Mouse (Mus musculus) limb, embryonic 13.5 days (tissue): ENCODE measurements around the gene Taf1b. TPM values are rescaled to one million over a fixed set of nuclear protein-coding genes. Genes with fewer than 3 reads are reported as not detected.
"Not testable (repeated sequence)": the region's sequence is repeated elsewhere in the genome, so short reads cannot be mapped to it uniquely, and the experiment has no call there.

Experiments
- ATAC-seq: fragments of 200-750 bp; cut with Nextera tagmentation; 2 replicates; pipeline ENCODE4 v1.8.0; 2017; ENCODE audit warnings: low read depth, moderate number of reproducible peaks, moderate TSS enrichment; ENCODE audit not compliant: low FRiP score
- H3K27ac ChIP-seq: fragments of 300-500 bp; sonication (generic); 2 replicates; pipeline ENCODE4 v1.5.1; 2015; ENCODE audit warnings: inconsistent platforms, mild to moderate bottlenecking, moderate library complexity
- H3K27me3 ChIP-seq: fragments of 300-500 bp; sonication (generic); 2 replicates; pipeline ENCODE4 v1.6.1; 2015; ENCODE audit warnings: mild to moderate bottlenecking, inconsistent platforms
- H3K36me3 ChIP-seq: fragments of 300-500 bp; sonication (generic); 2 replicates; pipeline ENCODE4 v1.6.1; 2015; ENCODE audit warnings: inconsistent platforms, mild to moderate bottlenecking, moderate library complexity
- H3K4me1 ChIP-seq: fragments of 300-500 bp; sonication (generic); 2 replicates; pipeline ENCODE4 v1.6.1; 2015; ENCODE audit warnings: inconsistent platforms
- H3K4me2 ChIP-seq: fragments of 300-500 bp; sonication (generic); replicated peaks from 2 replicates; pipeline ENCODE4 v1.6.1; 2015; ENCODE audit warnings: inconsistent platforms, mild to moderate bottlenecking, moderate library complexity
- H3K4me3 ChIP-seq: fragments of 300-500 bp; sonication (generic); 2 replicates; pipeline ENCODE4 v1.5.1; 2015; ENCODE audit warnings: moderate library complexity, mild to moderate bottlenecking, inconsistent platforms
- H3K9ac ChIP-seq: fragments of 300-500 bp; sonication (generic); 2 replicates; pipeline ENCODE4 v1.6.1; 2015; ENCODE audit warnings: mild to moderate bottlenecking, inconsistent platforms
- H3K9me3 ChIP-seq: fragments of 300-500 bp; sonication (generic); 2 replicates; pipeline ENCODE4 v1.6.1; 2016; ENCODE audit warnings: inconsistent platforms
- WGBS: fragments of 180-500 bp; shearing (Covaris S2); methylation state at CpG from one replicate; pipeline ENCODE4 v1.1.7; 2015; 5-methylcytosine and 5-hydroxymethylcytosine counted together
- polyA plus RNA-seq: library from polyadenylated mRNA; unstranded; fragments of >200 nt; fragmentation: Nextera tagmentation; extraction: Ambion mirVana; gene quantifications from 2 replicates; pipeline ENCODE4 v1.2.1, GENCODE M21; 2015

Gene Taf1b
- polyA plus RNA-seq, 1 experiment from 2014 or later = 29.6 TPM

DNA sequence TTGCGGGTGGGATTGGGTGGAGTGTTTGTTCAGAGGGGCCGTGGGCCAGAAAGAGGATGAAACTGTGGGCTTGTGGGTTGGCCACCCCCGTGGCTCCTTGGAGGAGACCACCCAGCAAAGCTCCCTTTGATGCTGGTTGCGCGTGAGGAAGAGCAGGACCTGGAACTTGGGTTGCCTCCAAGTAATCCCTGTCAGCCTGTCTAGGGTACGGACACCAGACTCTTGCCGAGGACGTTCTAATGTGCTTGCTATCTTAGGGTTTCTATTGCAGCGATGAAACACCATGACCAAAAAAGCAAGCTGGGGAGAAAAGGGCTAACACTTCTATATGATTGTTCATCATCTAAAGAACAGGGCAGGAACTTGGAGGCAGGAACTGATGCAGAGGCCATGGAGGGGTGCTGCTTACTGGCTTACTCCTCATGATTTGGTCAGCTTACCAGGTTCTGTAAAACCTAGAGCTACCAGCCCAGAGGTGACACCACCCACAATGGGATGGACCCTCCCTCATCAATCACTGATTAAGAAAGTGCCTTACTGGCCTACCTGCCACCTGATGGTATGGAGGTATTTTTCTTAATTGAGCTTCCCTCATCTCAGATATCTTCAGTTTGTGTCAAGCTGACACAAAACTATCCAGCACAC, 804 bp downstream of the Taf1b start:
- not testable (repeated sequence) for ATAC-seq, H3K27ac ChIP-seq, H3K4me1 ChIP-seq, H3K36me3 ChIP-seq, H3K9me3 ChIP-seq, H3K27me3 ChIP-seq
- 4% methylated on average over 9 of the region's 9 CpGs for WGBS
- H3K4me2 ChIP-seq = peak overlapping the region; percentile 61
- peak overlapping the region; percentile 74 for H3K9ac ChIP-seq
- peak overlapping the region; percentile 74 for H3K4me3 ChIP-seq

DNA sequence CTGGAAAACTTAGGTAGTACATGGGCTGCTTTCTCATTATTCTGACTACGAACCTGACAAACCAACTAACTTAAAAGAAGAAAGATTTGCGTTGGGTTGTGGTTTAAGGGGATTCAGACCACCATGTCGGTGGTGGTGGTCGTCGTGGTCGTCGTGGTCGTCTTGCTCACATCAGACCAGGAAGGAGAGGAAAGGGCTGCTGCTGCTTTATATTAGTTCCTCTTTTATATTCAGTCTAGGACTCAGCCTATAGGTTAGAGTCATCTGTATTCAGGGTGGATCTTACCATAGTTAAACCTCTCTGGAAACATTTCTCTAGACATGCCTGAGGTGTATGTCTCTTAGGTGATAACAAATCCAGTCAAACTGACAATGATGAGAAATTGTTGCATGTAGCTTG, 19.0 kb downstream of the Taf1b start:
- Histone ChIP-seq H3K4me2 (no peak overlapping the region), H3K27me3 (no peaks in the 10 kb centered on the region), H3K27ac (no peak overlapping the region), H3K9me3 (no peaks in the 10 kb centered on the region), H3K4me1 (no peaks in the 10 kb centered on the region), H3K4me3 (no peak overlapping the region), H3K9ac (no peak overlapping the region), H3K36me3 (peaks cover 72% of the 10 kb centered on the region)
- ATAC-seq = no peak
- WGBS = 88% methylated on average over 8 of the region's 8 CpGs

DNA sequence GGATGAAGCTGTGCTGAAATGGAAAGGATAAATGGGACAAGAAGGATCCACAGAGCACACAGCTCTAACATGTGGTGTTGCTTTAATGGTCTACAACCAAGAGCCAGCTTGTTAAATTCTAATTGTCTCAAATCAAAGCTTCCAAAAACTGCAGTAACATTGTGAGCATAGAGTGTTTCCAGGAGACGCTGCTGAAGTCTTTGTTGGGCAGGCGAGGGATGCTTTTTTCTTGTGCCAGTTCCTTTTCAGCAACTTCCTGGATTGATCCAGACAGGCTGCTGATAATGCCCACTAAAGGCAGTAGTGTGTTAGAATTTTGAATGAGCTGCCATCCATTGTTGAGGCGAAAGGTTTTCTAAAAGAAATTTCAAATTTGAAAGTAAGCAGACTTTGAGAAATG, 22.9 kb downstream of the Taf1b start:
- H3K27me3 ChIP-seq = no peaks in the 10 kb centered on the region
- H3K4me3 ChIP-seq = no peak overlapping the region
- WGBS = 63% methylated on average over 3 of the region's 3 CpGs
- H3K4me2 ChIP-seq = no peak overlapping the region
- H3K9ac ChIP-seq = no peak overlapping the region
- no peak for ATAC-seq
- H3K36me3 ChIP-seq = peaks cover 49% of the 10 kb centered on the region
- no peak overlapping the region for H3K27ac ChIP-seq
- H3K9me3 ChIP-seq = no peaks in the 10 kb centered on the region
- H3K4me1 ChIP-seq = no peaks in the 10 kb centered on the region

DNA sequence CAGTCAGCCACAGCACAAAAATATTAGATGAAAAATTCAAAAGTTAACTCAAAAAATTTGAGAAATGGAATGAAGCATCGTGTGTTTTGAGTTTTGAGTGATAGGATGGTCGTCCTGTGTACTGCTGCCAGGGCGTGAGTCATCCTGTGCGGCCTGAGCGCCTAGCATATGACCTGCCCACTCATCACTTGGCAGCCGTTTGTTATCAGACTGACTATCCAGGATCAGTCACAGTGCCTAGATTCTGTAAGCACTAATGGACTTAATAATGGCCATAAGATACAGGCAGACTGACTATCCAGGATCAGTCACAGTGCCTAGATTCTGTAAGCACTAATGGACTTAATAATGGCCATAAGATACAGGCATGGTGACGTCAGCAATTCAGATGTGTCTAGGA, 26.9 kb downstream of the Taf1b start:
- not testable (repeated sequence) for ATAC-seq, H3K9ac ChIP-seq, H3K4me3 ChIP-seq, H3K4me2 ChIP-seq, H3K27ac ChIP-seq, H3K27me3 ChIP-seq, H3K4me1 ChIP-seq, H3K9me3 ChIP-seq
- 94% methylated on average over 7 of the region's 7 CpGs for WGBS
- peaks cover 18% of the 10 kb centered on the region for H3K36me3 ChIP-seq

DNA sequence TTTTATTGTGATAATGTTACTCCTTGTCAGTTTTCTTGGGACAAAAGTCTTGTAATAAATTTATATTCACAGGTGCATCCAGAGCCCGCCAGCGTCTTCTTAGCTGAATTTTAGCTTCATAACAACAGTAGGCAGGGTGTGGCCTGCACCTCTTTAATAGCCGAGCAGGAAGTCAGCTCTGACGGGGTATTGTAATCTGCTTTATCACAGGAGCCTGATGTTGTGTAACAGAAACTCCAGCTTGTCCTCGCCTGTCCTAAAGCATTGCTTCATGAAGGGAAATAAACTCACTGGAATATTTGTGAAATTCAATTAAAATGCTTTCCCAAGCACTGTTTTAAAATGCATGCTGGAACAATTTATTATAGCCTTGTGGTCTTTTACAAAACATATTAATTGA, 38.2 kb downstream of the Taf1b start:
- ATAC-seq = no peak
- no peaks in the 10 kb centered on the region for H3K9me3 ChIP-seq
- H3K27me3 ChIP-seq = no peaks in the 10 kb centered on the region
- peaks cover 16% of the 10 kb centered on the region for H3K36me3 ChIP-seq
- no peak overlapping the region for H3K9ac ChIP-seq
- no peaks in the 10 kb centered on the region for H3K4me1 ChIP-seq
- H3K4me3 ChIP-seq = no peak overlapping the region
- 68% methylated on average over 5 of the region's 5 CpGs for WGBS
- H3K4me2 ChIP-seq = no peak overlapping the region
- H3K27ac ChIP-seq = no peak overlapping the region

DNA sequence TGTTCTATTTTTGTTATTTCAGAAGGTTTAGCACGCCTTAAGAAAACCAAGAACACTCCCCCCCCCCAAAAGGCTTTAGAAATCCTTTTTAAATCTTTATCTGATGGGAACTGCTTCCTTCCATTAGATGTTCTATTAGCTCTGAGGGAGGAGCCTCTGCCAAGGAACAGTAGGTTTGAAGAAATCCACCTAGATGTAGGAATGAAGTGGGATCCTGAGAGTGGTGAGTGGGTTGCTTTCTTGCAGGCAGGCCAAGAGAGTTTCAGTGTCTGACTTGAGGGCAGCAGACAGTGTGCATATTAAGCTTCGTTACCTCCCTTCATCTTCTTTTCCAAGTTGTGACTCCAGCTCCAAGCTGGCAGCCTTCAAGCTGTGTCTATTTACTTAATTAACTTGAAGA, 39.0 kb downstream of the Taf1b start:
- Histone ChIP-seq H3K4me3 (no peak overlapping the region), H3K27me3 (no peaks in the 10 kb centered on the region), H3K36me3 (peaks cover 11% of the 10 kb centered on the region; the same call in 1 of the 2 replicates), H3K4me1 (no peaks in the 10 kb centered on the region), H3K4me2 (no peak overlapping the region), H3K27ac (no peak overlapping the region), H3K9ac (no peak overlapping the region), H3K9me3 (no peaks in the 10 kb centered on the region)
- no peak for ATAC-seq
- 83% methylated on average over 2 of the region's 2 CpGs for WGBS

DNA sequence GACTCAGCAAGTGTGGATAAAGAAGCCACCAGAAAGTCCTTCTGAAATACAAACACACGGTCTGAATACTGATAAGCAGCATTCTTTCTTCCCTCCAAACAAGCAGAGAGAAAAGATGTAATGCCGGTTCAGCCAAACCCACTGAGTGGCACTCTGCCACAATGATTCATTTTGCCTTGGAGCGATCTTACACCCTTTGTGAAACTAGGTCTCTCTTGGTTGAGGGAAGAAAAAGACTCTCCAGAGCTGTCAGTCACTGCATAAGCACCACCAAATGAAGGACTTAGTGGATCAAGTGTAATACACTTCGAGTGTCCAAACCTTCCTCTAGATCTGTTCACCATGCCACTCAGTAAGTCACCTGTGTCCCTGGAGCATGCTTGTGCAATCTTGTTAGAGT, 39.8 kb downstream of the Taf1b start:
- H3K4me3 ChIP-seq = no peak overlapping the region
- H3K4me1 ChIP-seq = no peaks in the 10 kb centered on the region
- no peaks in the 10 kb centered on the region for H3K27me3 ChIP-seq
- 0 out of 2 replicates have a peak, but pooled peaks cover 8% of the 10 kb centered on the region for H3K36me3 ChIP-seq
- no peak overlapping the region for H3K4me2 ChIP-seq
- no peak overlapping the region for H3K27ac ChIP-seq
- H3K9me3 ChIP-seq = no peaks in the 10 kb centered on the region
- no peak for ATAC-seq
- no peak overlapping the region for H3K9ac ChIP-seq
- 89% methylated on average over 4 of the region's 4 CpGs for WGBS

DNA sequence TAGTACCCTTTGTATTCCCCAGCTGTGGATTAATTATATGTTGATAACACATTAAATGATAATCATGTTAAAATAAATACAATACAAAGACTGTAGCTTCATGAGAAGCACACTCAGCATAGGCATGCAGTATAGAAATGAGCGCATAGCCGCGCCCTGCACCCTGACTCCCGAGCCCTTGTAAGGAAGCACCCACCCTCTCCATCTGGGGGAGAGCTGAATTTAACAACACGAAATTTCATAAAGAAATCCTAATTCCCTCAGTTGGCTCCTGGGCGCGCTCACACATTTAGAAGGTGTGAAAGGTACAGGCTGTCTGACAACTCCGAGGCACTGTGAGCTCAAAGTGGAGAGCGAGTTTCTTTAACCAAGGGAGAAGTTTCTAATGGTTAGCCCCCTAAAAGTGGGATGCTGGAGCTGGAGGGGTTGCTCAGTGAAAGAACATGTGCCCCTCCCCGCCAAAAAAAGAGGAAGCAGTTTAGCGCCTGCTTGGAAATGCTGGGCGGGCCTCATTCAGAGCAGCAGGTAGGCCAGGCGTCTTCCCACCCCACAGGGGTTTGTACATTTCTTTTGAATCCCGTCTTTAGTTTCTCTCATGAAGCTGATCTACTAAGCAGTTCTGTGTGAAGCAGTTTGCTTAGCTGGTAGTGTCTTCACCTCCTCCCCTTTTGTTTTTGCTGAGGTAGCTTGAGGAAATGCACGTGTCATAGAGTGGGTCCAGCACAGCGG, 43.4 kb downstream of the Taf1b start:
- no peak for ATAC-seq
- Histone ChIP-seq H3K4me1 (no peaks in the 10 kb centered on the region), H3K4me3 (no peak overlapping the region), H3K9ac (no peak overlapping the region), H3K9me3 (no peaks in the 10 kb centered on the region), H3K27me3 (no peaks in the 10 kb centered on the region), H3K27ac (no peak overlapping the region), H3K4me2 (no peak overlapping the region), H3K36me3 (peaks cover 29% of the 10 kb centered on the region)
- 80% methylated on average over 16 of the region's 16 CpGs for WGBS

DNA sequence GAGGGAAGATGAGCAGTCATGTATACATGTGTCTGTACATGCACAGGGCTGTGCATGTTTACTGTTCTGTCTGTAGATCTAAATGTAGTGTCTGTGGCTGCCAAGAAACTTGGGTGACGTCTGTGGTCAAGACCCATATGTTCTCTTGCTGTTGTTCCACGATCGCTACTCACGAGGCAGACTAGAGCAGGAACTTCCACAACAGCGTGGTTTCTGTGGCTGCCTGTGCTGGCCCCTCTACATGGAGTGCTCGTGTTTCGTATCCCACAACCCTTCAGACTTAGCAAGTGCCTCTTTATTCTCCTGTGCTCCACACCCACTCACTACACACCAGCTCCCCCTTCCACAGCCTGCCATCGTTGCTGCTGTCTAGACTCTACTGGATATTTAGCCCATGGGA, 49.5 kb downstream of the Taf1b start:
- no peak for ATAC-seq
- 77% methylated on average over 8 of the region's 8 CpGs for WGBS
- H3K36me3 ChIP-seq = peaks cover 65% of the 10 kb centered on the region

DNA sequence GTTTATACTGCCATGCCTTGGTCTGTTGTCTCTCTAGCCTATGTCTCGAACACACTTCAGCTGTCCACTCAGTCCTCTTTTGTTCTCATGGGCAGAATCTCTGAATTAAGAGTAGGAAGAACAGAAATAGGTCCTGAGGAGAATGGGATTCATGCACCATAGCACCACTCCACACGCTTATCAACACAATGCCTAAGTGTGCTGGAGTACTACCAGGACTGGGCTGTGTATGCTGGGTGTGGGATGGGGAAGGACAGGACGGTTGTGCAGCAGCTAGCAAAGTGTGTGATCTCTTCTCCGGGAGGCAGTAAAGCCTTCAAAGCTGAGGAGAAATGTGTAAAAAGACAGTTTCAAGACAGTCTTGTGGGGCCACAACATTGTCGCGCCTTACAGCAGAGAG, 50.7 kb downstream of the Taf1b start:
- Histone ChIP-seq H3K4me1 (no peaks in the 10 kb centered on the region), H3K9ac (no peak overlapping the region), H3K4me2 (no peak overlapping the region), H3K9me3 (no peaks in the 10 kb centered on the region), H3K4me3 (no peak overlapping the region), H3K36me3 (peaks cover 65% of the 10 kb centered on the region), H3K27ac (no peak overlapping the region), H3K27me3 (no peaks in the 10 kb centered on the region)
- no peak for ATAC-seq
- WGBS = 92% methylated on average over 6 of the region's 6 CpGs

More for the DNA sequence above, 49.5 kb downstream of the Taf1b start:
- H3K9me3 ChIP-seq = no peaks in the 10 kb centered on the region
- no peak overlapping the region for H3K9ac ChIP-seq
- no peak overlapping the region for H3K4me3 ChIP-seq
- H3K27ac ChIP-seq = no peak overlapping the region
- no peaks in the 10 kb centered on the region for H3K27me3 ChIP-seq
- no peaks in the 10 kb centered on the region for H3K4me1 ChIP-seq
- H3K4me2 ChIP-seq = no peak overlapping the region

DNA sequence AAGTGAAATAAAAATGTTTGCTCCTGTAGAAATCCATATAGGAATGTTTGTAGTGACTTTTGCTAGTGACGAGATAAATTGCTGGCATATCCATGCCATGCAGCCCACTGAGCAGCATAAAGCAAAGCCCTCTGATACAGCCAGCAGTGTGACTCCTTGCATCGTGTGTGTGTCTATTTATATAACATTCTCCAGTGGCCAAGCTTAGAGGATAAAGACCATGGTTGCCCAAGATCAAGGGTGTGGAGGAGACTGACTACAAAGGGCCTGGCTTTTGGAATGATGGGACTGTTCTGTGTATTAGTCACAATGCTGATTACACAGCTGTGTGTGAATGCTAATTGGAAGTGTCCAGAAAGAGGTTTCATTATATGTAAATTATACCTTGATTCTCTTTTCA, 54.4 kb downstream of the Taf1b start:
- no peak for ATAC-seq
- Histone ChIP-seq H3K9ac (no peak overlapping the region), H3K9me3 (no peaks in the 10 kb centered on the region), H3K27ac (no peak overlapping the region), H3K4me1 (peaks cover 7% of the 10 kb centered on the region; the same call in 1 of the 2 replicates), H3K27me3 (no peaks in the 10 kb centered on the region), H3K4me2 (no peak overlapping the region), H3K36me3 (peaks cover 43% of the 10 kb centered on the region), H3K4me3 (no peak overlapping the region)
- WGBS = 80% methylated on average over 2 of the region's 2 CpGs

DNA sequence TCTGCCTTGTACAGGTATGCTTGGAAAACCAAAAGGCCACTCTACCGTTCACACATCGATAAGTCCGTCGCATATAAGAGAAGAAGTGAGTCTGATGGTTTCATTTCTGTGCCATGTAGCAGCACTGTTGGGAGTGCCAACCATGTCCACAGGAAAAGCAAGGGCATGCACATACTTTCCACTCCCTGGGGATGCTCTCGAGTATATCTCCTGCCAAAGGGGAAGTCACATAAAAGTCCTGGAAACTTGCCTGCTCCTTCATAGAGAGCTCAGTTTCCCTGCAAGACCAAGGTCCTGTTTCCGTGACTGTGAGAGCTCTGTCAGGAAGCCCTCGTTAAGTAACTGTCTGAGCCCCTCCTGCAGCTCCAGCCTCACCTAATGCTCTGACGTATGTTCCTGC, 57.8 kb downstream of the Taf1b start:
- Histone ChIP-seq H3K9me3 (no peaks in the 10 kb centered on the region), H3K27me3 (no peaks in the 10 kb centered on the region), H3K36me3 (peaks cover 23% of the 10 kb centered on the region), H3K4me2 (no peak overlapping the region), H3K4me1 (peaks cover 7% of the 10 kb centered on the region; the same call in 1 of the 2 replicates), H3K4me3 (no peak overlapping the region), H3K27ac (no peak overlapping the region), H3K9ac (no peak overlapping the region)
- ATAC-seq = no peak
- WGBS = 64% methylated on average over 8 of the region's 8 CpGs
